Mouse (Mus musculus) heart, postnatal 0 days (tissue): Measurements from ENCODE around the gene Spred2.

Experiments
- CTCF ChIP-seq: IDR thresholded peaks from 2 replicates; pipeline ENCODE4 v1.5.1; 2016; ENCODE audit warnings: antibody characterized with exemption, control low read depth, low read depth
- EP300 ChIP-seq: IDR thresholded peaks from 2 replicates; pipeline ENCODE4 v1.6.1; 2016; ENCODE audit warnings: antibody characterized with exemption, low read depth

- TF ChIP-seq CTCF: no peak
- no peak for TF ChIP-seq EP300
Observed at GRCm38 (mm10) chr11:19946721-19947120, 22.5 kb downstream of the Spred2 start.
